Mouse (Mus musculus) layer of hippocampus, adult 9-10 months (tissue): Measurements from ENCODE around the gene H2-Ob.

Source experiments
- DNase-seq: peaks from one replicate; pipeline ENCODE4 v3.0.0; 2022; ENCODE audit warnings: low spot score

The H2-Ob gene

GRCm38 (mm10) chr17:34244656-34245055 lies 6.0 kb downstream of the H2-Ob start:
- no peak for DNase-seq

GRCm38 (mm10) chr17:34247047-34247446 lies 8.3 kb downstream of the H2-Ob start:
- DNase-seq: no peak

- DNase-seq: no peak
Observed at GRCm38 (mm10) chr17:34248764-34249163, 10.1 kb downstream of the H2-Ob start.

- DNase-seq: no peak
Observed at GRCm38 (mm10) chr17:34249361-34249760, 10.7 kb downstream of the H2-Ob start.

GRCm38 (mm10) chr17:34249878-34250277 lies 11.2 kb downstream of the H2-Ob start:
- no peak for DNase-seq

- no peak for DNase-seq
Observed at GRCm38 (mm10) chr17:34251666-34252065, 13.0 kb downstream of the H2-Ob start.

- no peak for DNase-seq
Observed at GRCm38 (mm10) chr17:34256501-34256900, 17.8 kb downstream of the H2-Ob start.

GRCm38 (mm10) chr17:34257594-34258375 lies 19.1 kb downstream of the H2-Ob start, which contains the start of gene H2-Ab1:
H2-Ab1 (plus strand) TSS chr17:34257689.
- peak; percentile 81 for DNase-seq

GRCm38 (mm10) chr17:34260551-34260950 lies 21.8 kb downstream of the H2-Ob start:
- DNase-seq: no peak

GRCm38 (mm10) chr17:34261502-34261901 lies 22.8 kb downstream of the H2-Ob start:
- peak; percentile 96 for DNase-seq

- peak; percentile 79 for DNase-seq
Observed at GRCm38 (mm10) chr17:34263068-34263467, 24.4 kb downstream of the H2-Ob start.

- no peak for DNase-seq
Observed at GRCm38 (mm10) chr17:34263811-34264371, 25.2 kb downstream of the H2-Ob start.

GRCm38 (mm10) chr17:34264452-34265351 lies 26.0 kb downstream of the H2-Ob start:
- DNase-seq: no peak

- DNase-seq: no peak
Observed at GRCm38 (mm10) chr17:34268262-34268661, 29.6 kb downstream of the H2-Ob start.

GRCm38 (mm10) chr17:34268748-34269147 lies 30.0 kb downstream of the H2-Ob start:
- DNase-seq: no peak

GRCm38 (mm10) chr17:34269817-34270216 lies 31.1 kb downstream of the H2-Ob start:
- no peak for DNase-seq

- no peak for DNase-seq
Observed at GRCm38 (mm10) chr17:34270230-34270629, 31.5 kb downstream of the H2-Ob start.

GRCm38 (mm10) chr17:34270940-34271339 lies 32.2 kb downstream of the H2-Ob start:
- no peak for DNase-seq

- no peak for DNase-seq
Observed at GRCm38 (mm10) chr17:34272102-34272501, 33.4 kb downstream of the H2-Ob start.

GRCm38 (mm10) chr17:34280499-34281038 lies 41.9 kb downstream of the H2-Ob start:
- DNase-seq: no peak

GRCm38 (mm10) chr17:34281836-34282235 lies 43.1 kb downstream of the H2-Ob start:
- DNase-seq: no peak

- DNase-seq: no peak
Observed at GRCm38 (mm10) chr17:34285371-34285770, 46.7 kb downstream of the H2-Ob start.
